Mouse (Mus musculus): Measurements from ENCODE around the gene Fasn.

- TF ChIP-seq POLR2A (IDR thresholded peaks at IDR 0.05; ENCODE audit: extremely low read depth, insufficient read depth, low read length): no peak
- TF ChIP-seq CTCF (IDR thresholded peaks at IDR 0.05; ENCODE audit: extremely low read depth, insufficient read depth, low read length): peak; percentile 79
Observed at GRCm38 (mm10) chr11:120800061-120800904, 24.1 kb downstream of the Fasn start.

Data from cortical plate, adult 2 months (tissue).